Mouse (Mus musculus) retina, postnatal 1 day (tissue): Measurements from ENCODE around the gene Il22ra2.
"Not testable (repeated sequence)": the region's sequence is repeated elsewhere in the genome, so short reads cannot be mapped to it uniquely, and the experiment has no call there.

Source experiments
- DNase-seq: peaks from one replicate; pipeline ENCODE4 v3.0.0-alpha.2; 2012

The Il22ra2 gene

DNA sequence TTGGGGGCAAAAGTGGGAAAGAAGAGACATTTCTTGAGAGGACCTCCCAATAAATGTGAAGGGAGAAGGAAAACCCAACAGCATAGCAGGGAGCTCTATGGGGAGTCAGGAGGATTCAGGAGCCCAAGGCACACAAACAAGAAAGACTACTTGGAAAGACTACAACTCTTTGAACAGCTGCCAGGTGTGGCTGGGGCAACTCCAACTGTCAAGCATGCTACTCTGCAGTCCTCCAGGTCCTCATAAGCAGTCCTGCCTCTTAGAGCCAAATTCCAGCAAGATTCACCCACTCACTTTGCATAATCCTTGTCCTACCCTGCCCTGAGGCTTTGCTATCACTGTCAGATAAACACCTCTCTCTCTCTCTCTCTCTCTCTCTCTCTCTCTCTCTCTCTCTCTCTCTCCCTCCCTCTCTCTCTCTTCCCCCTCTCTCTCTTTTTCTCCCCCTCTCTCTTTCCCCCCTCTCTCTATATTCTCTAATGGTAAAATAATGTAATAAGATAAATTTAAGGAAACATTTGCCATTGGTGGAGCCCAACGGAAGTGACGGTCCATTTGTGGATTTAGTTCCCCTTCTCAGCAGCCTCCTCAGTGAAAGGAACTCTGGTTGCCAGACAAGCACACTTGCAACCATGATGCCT, at the start of gene Il22ra2:
Il22ra2 (plus strand) TSS at position 591 of the 641 bp plus-strand sequence.
- no peak for DNase-seq

DNA sequence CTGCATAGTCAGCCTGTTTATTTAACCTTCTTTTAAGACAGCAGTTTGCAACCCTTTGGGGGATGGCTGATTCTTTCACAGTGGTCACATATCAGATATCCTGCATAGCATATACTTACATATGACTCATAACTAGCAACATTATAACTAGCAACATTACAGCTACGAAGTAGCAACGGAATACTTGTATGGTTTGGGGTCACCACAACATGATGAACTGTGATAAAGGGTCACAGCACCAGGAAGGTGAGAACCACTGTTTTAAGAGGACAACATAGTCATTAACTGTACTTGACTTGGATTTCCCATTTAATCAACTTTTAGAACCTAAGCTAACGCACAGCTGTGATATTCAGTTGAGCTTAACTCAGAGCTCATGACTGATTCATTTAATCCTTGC, 44.2 kb upstream of the Il22ra2 start:
- no peak for DNase-seq

DNA sequence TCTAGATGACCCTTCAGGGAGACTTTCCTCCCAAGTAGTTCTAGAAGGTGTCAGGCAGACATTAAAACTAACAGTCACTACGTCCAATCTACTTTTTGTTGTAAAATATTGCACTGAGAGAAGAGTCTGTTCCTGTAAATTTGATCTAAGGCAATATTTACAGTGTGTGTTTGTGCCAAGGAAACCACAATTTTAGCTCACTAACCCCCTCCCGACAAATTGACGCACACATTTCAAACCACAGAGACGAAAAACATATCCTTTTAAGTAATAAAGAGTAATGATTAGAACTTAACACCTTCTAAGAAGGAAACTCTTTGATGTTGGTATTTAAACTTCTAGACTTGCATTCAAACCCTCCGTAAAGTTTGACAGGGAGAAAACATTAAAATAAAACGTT, 43.8 kb upstream of the Il22ra2 start:
- DNase-seq = no peak

DNA sequence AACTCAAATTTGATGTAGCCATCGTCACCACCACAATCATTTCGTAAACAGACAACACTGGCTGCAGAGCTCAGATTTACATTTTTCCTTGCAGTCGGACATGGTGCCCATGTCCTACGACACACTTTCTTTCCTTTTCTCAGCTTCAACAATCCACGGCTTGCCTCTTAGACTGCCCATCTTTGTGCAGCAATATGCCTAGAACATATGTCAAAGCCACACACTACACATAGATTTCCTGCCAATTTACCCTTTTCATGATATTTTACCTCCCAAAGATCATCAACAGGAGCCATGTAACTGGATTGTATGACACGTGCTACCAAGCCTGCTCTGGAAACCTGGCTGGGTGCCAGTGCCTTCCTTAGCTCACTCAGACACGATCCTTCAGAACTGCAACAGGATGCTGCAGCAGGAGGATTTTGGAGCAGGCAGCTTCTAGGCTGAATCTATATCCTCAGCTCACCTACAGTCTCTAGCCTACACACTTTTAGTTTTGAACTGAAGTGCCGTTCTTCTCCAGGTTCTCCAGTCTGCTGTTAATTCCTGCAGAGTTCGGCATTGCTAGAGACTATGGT, 43.3 kb upstream of the Il22ra2 start:
- peak; percentile 39 for DNase-seq

DNA sequence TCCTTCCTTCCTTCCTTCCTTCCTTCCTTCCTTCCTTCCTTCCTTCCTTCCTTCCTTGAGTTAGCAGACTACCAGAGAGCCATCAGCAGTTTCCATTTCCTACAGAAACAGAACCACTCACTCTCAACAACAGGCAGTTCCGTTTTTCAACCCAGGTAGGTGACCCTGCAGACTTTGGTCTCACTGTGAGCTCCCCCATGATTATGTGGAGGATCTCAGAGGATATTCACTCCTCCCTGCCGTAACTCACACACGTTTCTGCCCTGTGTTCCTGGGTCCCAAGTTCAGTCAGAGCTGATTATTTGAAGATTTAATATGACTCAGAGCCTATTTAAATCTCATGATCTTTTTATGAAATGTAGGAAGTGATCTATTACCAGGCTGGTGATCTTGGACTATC, 41.1 kb upstream of the Il22ra2 start:
- no peak for DNase-seq

DNA sequence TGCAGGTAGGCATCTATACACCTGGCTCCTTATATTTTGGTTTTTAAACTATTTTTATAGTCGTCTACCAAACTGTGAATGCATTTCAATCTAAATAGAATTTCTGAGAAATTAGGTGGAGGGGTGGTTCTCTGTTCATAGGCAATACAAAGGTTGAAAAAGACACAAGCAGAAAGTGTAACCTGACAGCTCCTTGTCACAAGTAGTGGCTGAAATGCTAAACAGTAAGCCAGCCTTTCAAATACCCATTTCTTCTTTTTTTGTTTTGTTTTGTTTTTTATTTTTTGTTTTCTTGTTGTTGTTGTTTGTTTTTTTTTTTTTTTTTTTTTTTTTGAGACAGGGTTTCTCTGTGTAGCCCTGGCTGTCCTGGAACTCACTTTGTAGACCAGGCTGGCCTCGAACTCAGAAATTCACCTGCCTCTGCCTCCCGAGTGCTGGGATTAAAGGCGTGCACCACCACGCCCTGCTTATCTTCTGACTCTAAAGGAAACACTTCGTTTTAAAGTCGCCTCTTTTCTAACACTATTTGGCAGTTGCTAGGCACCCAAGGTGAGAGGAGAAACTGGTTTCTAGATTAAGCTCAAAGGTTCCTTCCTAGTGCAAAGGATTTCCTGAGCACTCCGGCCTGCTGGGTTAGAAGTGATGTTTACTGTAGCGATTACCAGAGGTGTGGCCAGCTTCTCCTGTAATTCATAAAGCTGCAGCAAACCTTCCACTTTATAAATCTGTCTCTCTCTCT, 39.8 kb upstream of the Il22ra2 start:
- DNase-seq = no peak

DNA sequence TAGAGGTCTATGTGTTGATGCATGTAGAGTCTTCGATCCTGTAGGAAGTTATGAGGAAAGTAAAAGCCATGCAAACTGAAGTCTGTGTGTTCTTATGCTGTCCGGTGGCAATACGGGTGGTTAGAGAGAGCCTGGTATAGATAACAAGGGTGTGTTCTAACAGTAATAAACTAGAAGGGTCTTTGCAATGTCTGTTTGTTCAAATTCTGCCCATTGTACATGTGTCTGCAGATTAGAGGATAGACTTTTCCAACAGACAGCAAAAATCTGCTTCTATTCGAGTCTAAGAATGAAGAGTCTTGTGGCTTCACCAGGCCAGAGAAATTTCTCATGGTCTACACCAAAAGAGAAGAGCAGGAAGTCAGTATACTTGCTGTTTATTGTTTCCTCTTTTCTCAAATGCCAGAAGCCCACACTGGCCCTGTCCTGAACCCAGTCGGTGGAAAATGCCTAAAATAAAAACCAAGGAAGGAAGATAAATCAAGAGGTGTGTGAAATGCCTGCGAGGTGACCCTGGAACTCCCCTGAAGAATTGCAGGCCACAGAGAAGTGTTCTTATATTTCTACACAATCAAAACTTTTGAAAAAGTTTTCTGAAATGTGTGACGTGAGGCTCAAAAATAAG, 38.9 kb upstream of the Il22ra2 start:
- DNase-seq = no peak

DNA sequence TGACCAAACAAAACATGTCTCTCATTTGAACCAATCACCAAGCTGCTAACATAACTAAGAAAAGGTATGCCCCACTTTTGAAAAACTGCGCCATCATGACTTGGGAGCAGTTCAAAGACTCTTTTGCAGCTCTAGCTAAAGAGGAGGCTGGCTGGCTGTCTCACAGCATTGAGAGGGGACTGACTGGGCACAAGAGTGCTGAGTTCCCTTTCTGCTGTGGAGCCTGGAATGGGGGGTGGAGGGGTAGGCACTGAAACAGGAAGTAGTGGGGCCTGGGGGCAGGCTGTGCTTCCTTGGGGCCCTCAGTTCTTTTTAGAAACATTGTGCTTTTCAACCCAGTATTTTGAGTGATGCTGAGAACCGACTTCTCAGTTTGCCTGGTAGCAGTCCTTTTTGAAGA, 37.7 kb upstream of the Il22ra2 start:
- DNase-seq = no peak

DNA sequence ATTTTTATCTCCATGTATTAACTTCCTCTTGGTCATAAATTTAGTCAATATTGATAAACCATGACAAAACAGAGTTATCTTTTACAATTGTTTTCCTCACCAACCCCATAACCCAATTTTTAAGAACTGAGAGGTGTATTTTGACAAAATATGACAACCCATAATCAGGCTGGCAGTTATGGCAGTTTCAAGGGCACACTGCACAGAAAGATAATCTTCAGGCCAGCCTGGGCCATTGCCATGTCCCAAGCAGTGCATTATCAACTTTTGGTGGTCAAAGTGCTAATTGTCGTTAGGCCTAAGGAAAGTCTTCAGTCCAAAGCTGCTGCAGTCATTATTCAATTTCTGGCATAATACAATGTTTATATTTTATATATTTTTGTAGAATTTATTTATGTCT, 37.0 kb upstream of the Il22ra2 start:
- no peak for DNase-seq

DNA sequence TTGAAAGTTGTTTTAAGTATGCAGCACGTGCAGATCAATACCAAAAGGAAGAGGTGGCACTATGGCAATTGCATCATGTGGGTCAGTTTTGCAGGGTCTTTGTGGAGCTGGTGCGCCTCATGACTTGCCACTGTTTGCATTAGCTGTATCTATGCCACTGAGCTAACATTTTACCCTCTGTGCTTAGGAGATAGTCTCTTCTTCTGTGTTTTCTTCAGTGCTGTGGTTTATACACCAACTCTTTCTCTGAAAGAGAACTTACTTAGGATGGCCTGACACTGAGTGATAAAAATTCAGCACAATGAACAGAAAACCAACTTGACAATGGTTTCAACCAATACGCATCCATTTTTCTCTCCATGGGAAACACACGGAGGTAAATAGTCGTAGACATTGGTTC, 35.9 kb upstream of the Il22ra2 start:
- DNase-seq = no peak

DNA sequence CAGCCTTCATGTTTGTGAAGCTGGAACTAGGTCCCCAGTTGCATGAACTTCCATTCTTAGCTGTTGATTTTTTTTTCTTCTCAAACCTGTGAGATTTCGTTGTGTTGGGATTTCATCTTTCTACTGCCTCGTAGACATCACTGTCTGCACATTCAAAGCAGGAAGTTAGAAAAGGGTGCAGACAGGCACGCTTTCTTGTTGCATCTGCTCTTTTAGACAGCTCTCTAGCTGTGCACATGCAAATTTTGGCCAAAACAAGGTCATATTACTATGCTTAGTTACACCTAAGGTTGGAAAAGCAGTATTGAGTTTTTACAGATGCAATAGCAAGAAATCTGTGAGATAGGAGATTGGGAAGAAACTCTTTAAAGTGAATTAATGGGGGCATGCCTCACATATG, 34.5 kb upstream of the Il22ra2 start:
- DNase-seq = no peak

DNA sequence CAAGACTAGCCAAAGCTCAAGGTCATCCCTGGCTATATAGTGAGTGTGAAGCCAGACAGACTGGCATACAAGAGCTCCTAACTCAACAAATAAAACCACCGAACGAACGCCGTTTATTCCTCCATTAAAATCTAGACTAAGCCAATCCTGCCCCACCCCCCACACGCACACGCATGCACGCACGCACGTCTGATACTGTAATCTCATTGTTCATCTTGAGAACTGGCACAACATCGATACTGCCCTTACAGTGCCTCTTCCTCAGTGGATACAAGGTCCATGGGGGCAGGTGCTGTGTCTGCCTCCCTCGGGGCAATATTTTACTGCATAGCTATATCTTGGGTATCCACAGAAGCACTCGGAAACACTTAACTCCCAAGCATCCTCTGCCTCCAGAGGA, 32.2 kb upstream of the Il22ra2 start:
- DNase-seq = no peak

DNA sequence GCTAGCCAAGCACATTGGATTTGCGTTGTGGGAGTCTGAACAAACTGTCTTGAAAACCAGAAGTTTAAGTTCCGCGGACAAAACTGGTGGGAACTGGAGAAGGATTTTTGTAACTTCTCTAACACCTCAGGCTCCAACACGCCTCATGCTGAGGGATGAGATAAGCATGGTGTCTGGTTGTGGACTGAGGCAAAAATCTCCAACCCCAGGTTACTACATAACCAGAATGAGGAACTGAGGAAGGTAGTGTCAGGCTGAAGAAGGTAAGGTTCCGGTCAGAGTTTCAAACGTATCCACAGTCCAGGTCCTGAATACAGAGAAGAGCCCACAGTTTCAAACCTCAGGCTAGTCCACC, 30.5 kb upstream of the Il22ra2 start:
- DNase-seq = no peak

DNA sequence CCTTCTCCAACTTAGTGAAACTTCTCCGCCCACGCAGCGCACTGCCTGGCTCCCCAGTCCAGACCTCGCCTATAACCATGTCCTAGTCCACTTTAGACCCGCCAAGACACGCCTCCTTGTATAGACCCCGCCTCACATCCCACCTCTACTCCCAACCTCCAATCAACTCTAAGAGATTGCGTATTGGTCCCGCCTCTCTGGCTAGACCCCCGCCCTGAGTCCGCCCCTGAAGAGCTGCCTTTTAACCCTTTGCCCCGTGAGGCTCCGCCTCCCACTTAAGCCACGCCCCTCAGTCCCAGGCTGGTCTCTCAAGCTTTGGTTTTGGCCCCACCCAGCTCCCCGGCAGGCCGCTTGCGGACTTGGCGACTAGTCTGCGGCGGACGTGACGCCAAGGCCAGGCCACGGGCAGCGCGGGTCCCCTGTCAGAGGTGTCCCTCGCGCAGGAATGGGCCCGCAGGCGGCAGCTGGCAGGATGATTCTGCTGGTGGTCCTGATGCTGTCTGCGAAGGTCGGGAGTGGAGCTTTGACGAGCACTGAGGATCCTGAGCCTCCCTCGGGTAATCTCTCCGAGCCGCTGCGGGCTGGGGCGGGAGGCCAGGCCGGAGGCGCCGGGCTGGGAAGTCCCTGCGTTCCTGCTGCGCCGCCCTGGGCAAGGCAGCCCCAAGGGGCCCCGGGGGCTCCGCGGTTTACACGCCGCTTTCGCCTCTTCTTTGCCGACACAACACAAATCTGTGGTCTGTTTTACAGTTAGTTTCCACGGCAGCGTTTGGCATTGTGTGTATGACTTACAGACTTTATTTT, 30.0 kb upstream of the Il22ra2 start, which contains the start of gene Ifngr1:
Ifngr1 (plus strand) TSS at position 309 of the 801 bp plus-strand sequence.
- peak; percentile 97 for DNase-seq

DNA sequence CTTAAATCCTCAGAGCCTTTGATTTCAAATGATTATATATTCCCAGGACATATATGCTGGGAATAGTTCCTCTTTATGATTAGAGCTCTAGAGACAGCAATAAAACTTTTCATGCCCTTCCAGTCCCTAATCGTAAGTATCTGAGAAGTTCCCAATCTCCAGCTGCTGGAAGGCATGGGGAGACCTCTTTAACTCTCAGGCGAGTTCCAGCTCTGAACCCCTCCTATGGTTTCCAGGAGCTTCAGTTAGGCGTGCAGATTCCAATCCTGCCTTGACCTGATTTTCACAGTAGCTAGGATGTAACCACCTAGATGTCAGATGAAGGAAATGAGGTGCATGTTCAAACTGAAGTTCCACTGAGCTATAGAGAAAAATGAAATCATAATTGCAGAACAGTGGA, 29.2 kb upstream of the Il22ra2 start:
- peak; percentile 31 for DNase-seq

DNA sequence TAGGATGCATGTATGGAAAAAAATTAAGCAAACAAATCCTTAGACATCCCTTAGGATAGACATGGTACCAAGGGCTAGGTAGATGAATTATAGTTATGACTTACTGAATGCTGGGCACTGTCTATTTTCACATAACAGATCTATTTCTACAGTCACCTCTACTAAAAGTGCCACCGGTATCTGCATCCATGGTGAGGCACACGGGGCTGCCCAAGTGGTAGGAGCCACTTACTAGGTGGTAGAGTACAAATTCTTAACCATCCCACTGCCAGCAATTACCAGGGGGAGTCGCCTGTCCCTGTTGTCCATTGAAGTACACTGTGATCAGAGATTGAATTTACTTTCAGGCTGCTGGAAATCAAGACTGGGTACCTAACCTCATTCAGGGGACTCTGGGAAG, 28.5 kb upstream of the Il22ra2 start:
- no peak for DNase-seq

DNA sequence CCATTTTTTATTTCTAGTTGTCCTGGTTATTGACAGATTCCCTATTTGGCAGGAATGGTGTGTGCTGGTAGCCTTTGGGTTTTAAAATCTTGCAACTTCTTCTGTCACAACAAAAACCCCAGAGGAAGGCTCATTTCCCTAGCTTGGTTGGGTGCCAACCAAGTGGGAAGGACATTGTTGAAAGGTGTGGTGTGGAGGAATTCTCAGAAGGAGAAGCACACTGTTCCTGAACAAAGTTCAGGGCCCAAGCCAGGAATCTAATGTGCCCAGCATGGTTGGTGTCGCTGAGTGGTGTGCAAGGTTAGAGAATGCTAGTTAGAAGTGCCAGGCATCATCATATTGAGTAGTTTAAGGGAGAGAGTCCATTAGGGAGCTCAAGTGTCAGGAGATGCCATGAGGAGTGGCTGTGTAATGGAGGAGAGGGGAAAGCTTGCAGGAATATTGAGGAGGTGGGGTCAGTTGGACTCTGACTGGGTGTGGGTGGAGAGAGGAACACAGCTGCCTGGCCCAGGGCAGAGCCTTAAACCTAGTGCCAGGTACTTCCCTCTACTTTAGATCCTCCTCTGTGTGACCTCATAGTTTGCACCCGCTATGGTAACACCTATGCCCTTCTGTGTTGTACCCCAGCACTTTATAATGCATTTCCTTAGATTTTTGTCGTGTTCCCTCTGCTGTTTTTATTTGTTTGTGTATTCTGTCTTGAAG, 27.4 kb upstream of the Il22ra2 start:
- no peak for DNase-seq

DNA sequence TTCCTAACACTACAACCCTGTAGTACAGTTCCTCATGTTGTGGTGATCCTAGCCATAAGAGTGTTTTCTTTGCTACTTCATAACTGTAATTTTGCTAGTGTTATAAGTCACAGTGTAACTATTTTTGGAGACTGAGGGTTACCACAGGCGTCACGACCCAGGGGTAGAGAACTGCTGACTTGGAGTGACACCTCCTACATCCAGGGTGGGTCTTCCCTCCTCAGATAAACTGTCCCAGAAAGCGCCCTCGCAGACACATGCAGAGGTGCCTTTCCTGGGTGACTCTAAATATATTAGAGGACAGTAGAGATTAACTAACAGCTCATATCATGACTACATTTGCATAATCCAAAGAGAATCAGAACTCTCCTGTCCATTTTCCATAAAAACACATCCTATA, 24.9 kb upstream of the Il22ra2 start:
- DNase-seq = no peak

DNA sequence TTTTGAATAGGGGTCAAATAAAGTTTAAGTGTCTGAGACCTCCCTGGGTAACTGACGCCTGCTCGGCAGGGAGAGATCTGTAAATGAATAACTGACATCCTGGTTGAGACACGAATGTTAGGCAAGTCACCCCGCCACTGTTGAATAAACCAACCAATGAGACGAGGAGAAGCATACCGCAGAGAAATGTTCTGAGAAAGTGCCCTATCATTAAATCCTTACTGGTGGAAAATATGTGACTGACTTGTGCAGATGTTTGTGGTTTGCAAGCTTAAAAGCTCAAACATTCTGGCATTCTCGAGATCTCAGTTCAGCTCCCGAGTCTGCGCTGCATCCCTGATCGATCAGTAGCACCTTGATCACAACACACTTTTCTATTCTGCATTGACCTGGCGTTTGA, 23.7 kb upstream of the Il22ra2 start:
- DNase-seq = no peak

DNA sequence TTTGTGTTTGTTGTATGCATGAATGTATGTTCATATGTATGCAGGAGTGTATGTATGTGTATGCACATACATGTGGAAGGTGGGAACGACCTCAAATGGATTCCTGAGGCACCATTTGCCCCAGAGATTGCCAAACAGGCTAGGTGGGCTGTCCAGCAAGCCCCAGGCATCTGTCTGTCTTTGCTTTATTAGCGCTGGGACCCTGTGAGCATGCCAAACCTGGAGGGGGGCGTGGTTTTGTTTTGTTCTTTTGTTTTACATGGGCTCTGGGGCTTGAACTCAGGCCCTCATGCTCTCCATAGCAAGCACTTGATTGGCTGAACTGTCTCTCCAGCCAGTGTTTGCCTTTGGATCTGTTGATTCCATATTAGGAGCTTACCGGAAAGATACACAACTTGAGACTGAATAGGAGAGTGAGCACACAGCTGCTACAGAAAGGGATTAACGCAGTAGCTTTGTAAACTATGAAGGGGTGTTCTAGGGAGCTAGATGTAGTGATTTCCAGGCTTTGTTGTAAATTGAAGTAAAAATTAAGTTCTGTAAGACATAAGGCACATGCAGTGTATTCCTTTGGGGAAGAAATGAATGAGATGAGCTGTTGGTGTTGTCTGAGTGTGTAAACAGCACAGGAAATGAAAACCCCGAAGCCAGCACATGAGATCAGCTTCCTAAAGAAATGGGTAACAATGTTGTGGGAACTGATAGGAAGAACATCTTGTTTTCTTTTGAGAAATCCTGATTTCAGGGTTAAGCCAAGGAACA, 22.3 kb upstream of the Il22ra2 start:
- no peak for DNase-seq

DNA sequence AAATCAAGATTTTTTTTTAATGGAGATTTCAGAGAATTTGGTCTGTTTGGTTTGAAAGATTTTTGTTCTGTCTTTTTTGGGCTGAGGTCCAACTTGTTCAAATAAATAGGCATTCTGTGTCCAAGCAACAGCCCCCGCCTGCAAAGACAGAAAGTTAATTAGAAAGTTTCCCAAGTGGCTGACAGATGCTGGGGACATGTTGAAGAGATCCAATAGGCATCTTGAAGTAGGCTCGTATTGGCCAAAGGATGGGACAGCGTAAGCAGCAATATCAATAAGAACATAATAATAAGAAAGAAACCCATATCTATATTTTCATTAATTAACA, 21.7 kb upstream of the Il22ra2 start:
- no peak for DNase-seq

DNA sequence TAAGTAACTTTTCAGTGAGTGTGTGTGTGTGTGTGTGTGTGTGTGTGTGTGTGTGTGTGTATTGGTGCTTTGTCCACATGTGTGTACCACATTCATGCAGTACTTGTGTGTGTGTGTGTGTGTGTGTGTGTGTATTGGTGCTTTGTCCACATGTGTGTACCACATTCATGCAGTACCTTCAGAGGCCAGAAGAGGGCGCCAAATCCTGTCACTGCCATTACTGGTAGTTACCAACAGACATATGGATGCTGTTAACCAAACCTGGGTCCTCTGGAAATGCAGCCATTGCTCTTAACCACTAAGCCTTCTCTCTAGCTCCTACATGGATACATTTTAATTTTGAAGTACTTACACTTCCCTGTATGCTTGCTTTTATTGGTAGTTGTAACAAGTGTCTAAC, 20.3 kb upstream of the Il22ra2 start:
- DNase-seq = not testable (repeated sequence)
